Mouse (Mus musculus) intestine, embryonic 14.5 days (tissue): Measurements from ENCODE around the gene Tmem151a. TPM values are rescaled to one million over a fixed set of nuclear protein-coding genes. Genes with fewer than 3 reads are reported as not detected.

Experiments used
- ATAC-seq: fragments of 200-750 bp; cut with Nextera tagmentation; replicated peaks from 2 replicates; pipeline ENCODE4 v1.8.0; 2017; ENCODE audit warnings: low read depth, moderate number of reproducible peaks, moderate TSS enrichment, moderate library complexity; ENCODE audit not compliant: low FRiP score, low TSS enrichment
- DNase-seq: peaks from one replicate; pipeline ENCODE4 v3.0.0-alpha.2; 2018; ENCODE audit warnings: low spot score
- H3K27ac ChIP-seq: fragments of 300-500 bp; sonication (generic); 2 replicates; pipeline ENCODE4 v1.5.1; 2014; ENCODE audit warnings: low read depth, mild to moderate bottlenecking, control low read depth
- H3K27me3 ChIP-seq: fragments of 300-500 bp; sonication (generic); replicated peaks from 2 replicates; pipeline ENCODE4 v1.6.1; 2014; ENCODE audit warnings: low read length, control low read depth; ENCODE audit not compliant: control insufficient read depth, insufficient read depth
- H3K36me3 ChIP-seq: fragments of 300-500 bp; sonication (generic); 2 replicates; pipeline ENCODE4 v1.6.1; 2014; ENCODE audit warnings: low read length, control low read depth; ENCODE audit not compliant: control insufficient read depth, insufficient read depth
- H3K4me1 ChIP-seq: fragments of 300-500 bp; sonication (generic); replicated peaks from 2 replicates; pipeline ENCODE4 v1.6.1; 2014; ENCODE audit warnings: low read length, control low read depth, mixed read lengths; ENCODE audit not compliant: control insufficient read depth, insufficient read depth
- H3K4me2 ChIP-seq: fragments of 300-500 bp; sonication (generic); 2 replicates; pipeline ENCODE4 v1.6.1; 2014; ENCODE audit warnings: low read length
- H3K4me3 ChIP-seq: fragments of 300-500 bp; sonication (generic); 2 replicates; pipeline ENCODE4 v1.5.1; 2014; ENCODE audit warnings: low read depth, low read length, control low read depth, mixed read lengths
- H3K9ac ChIP-seq: fragments of 300-500 bp; sonication (generic); 2 replicates; pipeline ENCODE4 v1.6.1; 2014; ENCODE audit warnings: mild to moderate bottlenecking, low read length
- H3K9me3 ChIP-seq: fragments of 300-500 bp; sonication (generic); 2 replicates; pipeline ENCODE4 v1.6.1; 2016; ENCODE audit warnings: low read length, control low read depth; ENCODE audit not compliant: control insufficient read depth
- WGBS: fragments of 180-500 bp; shearing (Covaris S2); extraction: QIAGEN DNeasy Blood & Tissue Kit; methylation state at CpG from one replicate; pipeline ENCODE4 v1.1.7; 2014; 5-methylcytosine and 5-hydroxymethylcytosine counted together
- polyA plus RNA-seq: library from polyadenylated mRNA; unstranded; fragments of >200 nt; fragmentation: Nextera tagmentation; extraction: Ambion mirVana; gene quantifications from 2 replicates; pipeline ENCODE4 v1.2.1, GENCODE M21; 2014

The Tmem151a gene
- polyA plus RNA-seq, 1 experiment from 2014 or later = 8.2 TPM

- Histone ChIP-seq H3K27ac (peak overlapping the region; percentile 16; the same call in 1 of the 2 replicates), H3K4me2 (peak overlapping the region; percentile 100), H3K36me3 (peaks cover 41% of the 10 kb centered on the region), H3K27me3 (no peaks in the 10 kb centered on the region), H3K9ac (peak overlapping the region; percentile 68), H3K4me3 (peak overlapping the region; percentile 53), H3K9me3 (no peaks in the 10 kb centered on the region), H3K4me1 (peaks cover 17% of the 10 kb centered on the region)
- DNase-seq = no peak
- WGBS = 5% methylated on average over 31 of the region's 31 CpGs
- peak; percentile 24 for ATAC-seq
Observed at GRCm38 (mm10) chr19:5097521-5098362, 12.4 kb upstream of the Tmem151a start.

- H3K4me1 ChIP-seq = peaks cover 17% of the 10 kb centered on the region
- 11% methylated on average over 9 of the region's 9 CpGs for WGBS
- no peak for DNase-seq
- H3K9me3 ChIP-seq = no peaks in the 10 kb centered on the region
- H3K36me3 ChIP-seq = peaks cover 41% of the 10 kb centered on the region
- H3K4me3 ChIP-seq = no peak overlapping the region
- H3K27ac ChIP-seq = no peak overlapping the region
- no peaks in the 10 kb centered on the region for H3K27me3 ChIP-seq
- no peak for ATAC-seq
- H3K9ac ChIP-seq = no peak overlapping the region
- H3K4me2 ChIP-seq = no peak overlapping the region
Observed at GRCm38 (mm10) chr19:5095887-5096474, 10.7 kb upstream of the Tmem151a start.

GRCm38 (mm10) chr19:5094746-5095417, 9.6 kb upstream of the Tmem151a start:
- WGBS = 44% methylated on average over 11 of the region's 11 CpGs
- no peaks in the 10 kb centered on the region for H3K27me3 ChIP-seq
- H3K4me2 ChIP-seq = no peak overlapping the region
- peaks cover 17% of the 10 kb centered on the region for H3K4me1 ChIP-seq
- H3K36me3 ChIP-seq = peaks cover 36% of the 10 kb centered on the region
- no peaks in the 10 kb centered on the region for H3K9me3 ChIP-seq
- no peak overlapping the region for H3K9ac ChIP-seq
- ATAC-seq (no peak; the same call in 1 of the 2 replicates), DNase-seq (no peak)
- no peak overlapping the region for H3K27ac ChIP-seq
- H3K4me3 ChIP-seq = no peak overlapping the region

- Histone ChIP-seq H3K27me3 (no peaks in the 10 kb centered on the region), H3K4me3 (no peak overlapping the region), H3K27ac (no peak overlapping the region), H3K4me2 (no peak overlapping the region), H3K4me1 (peaks cover 19% of the 10 kb centered on the region), H3K9ac (no peak overlapping the region), H3K36me3 (peaks cover 35% of the 10 kb centered on the region), H3K9me3 (no peaks in the 10 kb centered on the region)
- 0% methylated on average over 21 of the region's 21 CpGs for WGBS
- ATAC-seq = peak; percentile 59
- DNase-seq = peak; percentile 99
Observed at GRCm38 (mm10) chr19:5094243-5094632, 8.9 kb upstream of the Tmem151a start.

- 70% methylated on average over 12 of the region's 12 CpGs for WGBS
- H3K27me3 ChIP-seq = no peaks in the 10 kb centered on the region
- H3K27ac ChIP-seq = no peak overlapping the region
- no peak overlapping the region for H3K4me3 ChIP-seq
- peaks cover 21% of the 10 kb centered on the region for H3K4me1 ChIP-seq
- no peak for DNase-seq
- no peaks in the 10 kb centered on the region for H3K9me3 ChIP-seq
- peaks cover 34% of the 10 kb centered on the region for H3K36me3 ChIP-seq
- no peak; the same call in 1 of the 2 replicates for ATAC-seq
- no peak overlapping the region for H3K4me2 ChIP-seq
- no peak overlapping the region for H3K9ac ChIP-seq
Observed at GRCm38 (mm10) chr19:5093481-5094242, 8.3 kb upstream of the Tmem151a start.

- H3K4me3 ChIP-seq = no peak overlapping the region
Observed at GRCm38 (mm10) chr19:5092083-5092482, 6.8 kb upstream of the Tmem151a start.

GRCm38 (mm10) chr19:5089324-5089723, 4.0 kb upstream of the Tmem151a start:
- Histone ChIP-seq H3K4me1 (peaks cover 10% of the 10 kb centered on the region), H3K9ac (peak overlapping the region; percentile 69; the same call in 1 of the 2 replicates), H3K36me3 (peaks cover 34% of the 10 kb centered on the region), H3K27me3 (peaks cover 22% of the 10 kb centered on the region), H3K4me3 (peak overlapping the region; percentile 87), H3K27ac (no peak overlapping the region), H3K4me2 (peak overlapping the region; percentile 93), H3K9me3 (no peaks in the 10 kb centered on the region)
- no peak for DNase-seq
- 85% methylated on average over 4 of the region's 4 CpGs for WGBS
- ATAC-seq = no peak

More at GRCm38 (mm10) chr19:5092083-5092482, 6.8 kb upstream of the Tmem151a start:
- H3K4me2 ChIP-seq = no peak overlapping the region
- no peak overlapping the region for H3K9ac ChIP-seq
- DNase-seq (no peak), ATAC-seq (no peak)
- no peak overlapping the region for H3K27ac ChIP-seq
- peaks cover 34% of the 10 kb centered on the region for H3K36me3 ChIP-seq
- no peaks in the 10 kb centered on the region for H3K27me3 ChIP-seq
- H3K9me3 ChIP-seq = no peaks in the 10 kb centered on the region
- WGBS = 86% methylated on average over 10 of the region's 10 CpGs
- H3K4me1 ChIP-seq = peaks cover 16% of the 10 kb centered on the region
